Mouse (Mus musculus) embryo, embryonic 9.5 days (tissue): Measurements from ENCODE around the gene Zfp346.

Experiments used
- DNase-seq: peaks from one replicate; pipeline ENCODE4 v3.0.0-alpha.2; 2017; ENCODE audit errors: extremely low spot score

Zfp346 gene

GRCm38 (mm10) chr13:55152621-55153415 lies 47.7 kb downstream of the Zfp346 start, which contains the start of gene Fgfr4:
Gene Fgfr4, plus strand, starts transcription at chr13:55152640.
- peak; percentile 74 for DNase-seq

DNA sequence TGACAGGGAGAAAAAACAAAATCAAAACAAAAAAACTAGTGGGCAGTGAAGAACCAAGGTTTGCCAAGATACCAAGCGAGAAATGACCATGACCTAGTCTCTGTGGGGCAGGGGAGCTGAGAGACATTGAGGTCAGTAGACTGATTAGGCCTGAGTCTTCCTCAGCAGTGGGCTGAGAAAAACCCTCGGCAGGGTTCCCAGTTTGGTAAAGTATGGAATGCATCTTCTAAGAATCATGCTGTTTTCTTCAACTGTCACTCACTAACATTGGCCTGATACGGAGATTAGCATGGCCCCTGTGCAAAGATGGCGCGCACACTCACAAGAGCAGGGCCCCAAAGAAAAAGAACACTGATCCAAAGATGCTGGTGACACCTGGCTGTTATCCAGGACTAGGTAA lies 48.8 kb downstream of the Zfp346 start:
- no peak for DNase-seq

GRCm38 (mm10) chr13:55162365-55162764 lies 57.3 kb downstream of the Zfp346 start:
- DNase-seq = no peak

GRCm38 (mm10) chr13:55163553-55163952 lies 58.4 kb downstream of the Zfp346 start:
- no peak for DNase-seq

- DNase-seq = no peak
Measured at GRCm38 (mm10) chr13:55165831-55166339, 60.8 kb downstream of the Zfp346 start.

DNA sequence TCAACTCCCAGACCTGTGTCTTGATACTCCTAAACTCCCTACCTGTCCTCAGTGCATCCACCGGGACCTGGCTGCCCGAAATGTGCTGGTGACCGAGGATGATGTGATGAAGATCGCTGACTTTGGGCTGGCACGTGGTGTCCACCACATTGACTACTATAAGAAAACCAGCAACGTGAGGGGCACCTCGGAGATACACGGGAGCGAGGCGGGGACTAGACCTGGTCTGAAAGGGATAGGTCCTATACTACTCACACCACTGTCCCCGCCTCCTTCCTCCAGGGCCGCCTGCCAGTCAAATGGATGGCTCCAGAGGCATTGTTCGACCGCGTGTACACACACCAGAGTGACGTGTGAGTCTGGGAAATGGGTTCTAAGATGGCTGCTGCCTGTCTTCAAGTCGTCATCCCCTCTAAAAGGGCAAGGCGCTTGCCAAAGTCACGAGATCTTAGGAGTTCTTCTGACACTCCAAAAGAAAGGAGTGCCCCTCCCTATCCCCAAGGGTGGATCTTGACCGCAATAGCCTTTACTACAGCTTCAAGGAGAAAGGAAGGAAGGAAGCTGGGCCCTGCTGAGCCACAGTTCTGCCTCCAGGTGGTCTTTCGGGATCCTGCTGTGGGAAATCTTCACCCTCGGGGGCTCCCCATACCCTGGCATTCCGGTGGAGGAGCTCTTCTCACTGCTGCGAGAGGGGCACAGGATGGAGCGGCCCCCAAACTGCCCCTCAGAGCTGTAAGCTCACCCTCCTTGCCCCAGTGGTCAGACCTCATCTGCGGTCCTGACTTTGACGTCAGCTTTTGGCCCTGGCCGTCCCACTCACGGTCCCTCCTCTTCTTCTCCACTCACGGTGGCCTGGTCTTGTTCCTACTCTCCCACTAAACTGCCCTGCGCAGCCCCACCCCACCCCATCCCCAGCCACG lies 62.0 kb downstream of the Zfp346 start:
- no peak for DNase-seq

- no peak for DNase-seq
Measured at GRCm38 (mm10) chr13:55167798-55168197, 62.7 kb downstream of the Zfp346 start.

DNA sequence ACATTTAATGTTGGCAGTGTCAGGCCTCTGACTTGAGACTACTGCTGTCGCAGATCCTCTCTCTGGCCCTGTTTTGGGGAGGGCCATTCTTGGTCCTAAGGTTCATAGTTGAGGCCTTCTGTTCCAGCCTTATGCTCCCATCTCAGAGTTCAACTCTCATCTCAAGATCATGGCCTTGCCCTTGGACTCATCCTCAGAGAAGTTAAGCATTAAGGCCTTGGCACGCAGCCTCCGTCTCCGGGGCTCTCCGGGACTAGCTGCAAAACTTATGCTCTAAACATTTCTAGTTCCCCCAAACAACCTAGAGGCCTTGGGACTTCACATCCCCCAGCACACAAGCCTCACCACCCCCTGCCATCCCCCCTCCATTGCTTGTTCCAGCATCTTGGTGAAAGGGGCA lies 63.1 kb downstream of the Zfp346 start:
- DNase-seq = no peak

DNA sequence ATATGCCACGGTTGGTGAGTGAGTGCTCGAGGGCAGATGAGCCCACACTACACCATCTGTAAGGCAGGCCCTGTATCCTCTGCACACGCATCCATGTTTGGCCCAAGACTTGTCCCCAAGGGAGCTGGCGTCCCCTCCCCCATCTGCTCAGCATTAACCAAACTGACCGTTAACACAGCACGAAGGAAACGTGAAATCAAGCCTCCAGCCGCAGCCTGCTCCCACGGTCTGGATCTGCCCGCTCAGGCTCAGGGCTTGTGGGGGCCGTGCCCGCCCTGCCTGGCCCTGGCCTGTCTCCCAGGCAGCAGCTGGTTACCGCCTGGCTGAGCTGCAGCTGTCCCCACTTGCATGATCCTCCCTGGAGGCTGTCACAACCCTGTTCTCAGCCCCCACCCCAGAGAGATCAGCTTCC lies 63.9 kb downstream of the Zfp346 start:
- DNase-seq = no peak

GRCm38 (mm10) chr13:55171517-55172335 lies 66.6 kb downstream of the Zfp346 start:
- peak; percentile 48 for DNase-seq

DNA sequence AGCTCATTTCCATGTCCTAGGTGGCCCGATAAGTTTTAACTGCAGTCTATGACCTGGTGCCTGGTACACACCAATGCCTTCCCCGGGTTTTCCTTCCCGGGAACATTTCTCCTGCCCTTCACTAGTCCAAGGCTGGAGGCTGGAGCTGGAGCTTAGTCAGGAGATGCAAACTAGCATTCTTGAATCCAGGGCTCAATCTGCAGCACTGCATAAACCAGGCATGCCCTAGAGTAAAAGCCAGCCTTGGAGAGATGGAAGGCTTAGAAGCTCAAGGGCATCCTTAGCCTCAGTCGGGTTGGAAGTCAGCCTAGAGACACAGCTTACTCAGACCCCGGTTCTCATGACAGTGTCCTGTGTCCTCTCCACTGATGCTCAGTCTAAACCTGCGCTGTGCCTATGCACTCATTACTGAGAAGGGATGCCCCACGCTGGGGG lies 67.2 kb downstream of the Zfp346 start:
- no peak for DNase-seq

GRCm38 (mm10) chr13:55174347-55174746 lies 69.2 kb downstream of the Zfp346 start:
- no peak for DNase-seq

- no peak for DNase-seq
Measured at GRCm38 (mm10) chr13:55176265-55176664, 71.2 kb downstream of the Zfp346 start.

DNA sequence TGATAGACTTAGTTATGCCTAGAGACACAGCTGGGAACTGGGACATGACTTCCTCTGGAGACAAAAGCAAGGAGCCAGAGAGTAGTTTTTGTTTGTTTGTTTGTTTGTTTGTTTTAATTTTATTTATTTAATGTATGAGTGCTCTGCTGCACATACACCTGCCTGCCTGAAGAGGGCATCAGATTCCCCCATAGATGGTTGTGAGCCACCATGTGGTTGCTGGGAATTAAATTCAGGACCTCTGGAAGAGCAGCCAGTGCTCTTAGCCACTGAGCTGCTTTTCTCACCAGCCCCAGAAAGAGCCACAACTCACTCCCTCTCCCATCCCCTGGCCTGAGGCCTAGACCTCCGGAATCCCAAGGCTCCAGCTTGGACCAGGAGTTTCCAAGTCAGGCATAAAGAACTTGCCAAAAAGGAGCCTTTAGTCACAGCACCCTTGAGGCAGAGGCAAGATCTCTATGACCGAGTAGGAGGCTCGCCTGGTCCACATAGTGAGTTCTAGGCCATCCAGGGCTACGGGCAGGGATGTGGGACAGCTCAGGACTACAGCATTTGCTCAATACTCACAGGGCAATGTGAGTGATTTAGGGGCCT lies 72.9 kb downstream of the Zfp346 start:
- peak; percentile 31 for DNase-seq

DNA sequence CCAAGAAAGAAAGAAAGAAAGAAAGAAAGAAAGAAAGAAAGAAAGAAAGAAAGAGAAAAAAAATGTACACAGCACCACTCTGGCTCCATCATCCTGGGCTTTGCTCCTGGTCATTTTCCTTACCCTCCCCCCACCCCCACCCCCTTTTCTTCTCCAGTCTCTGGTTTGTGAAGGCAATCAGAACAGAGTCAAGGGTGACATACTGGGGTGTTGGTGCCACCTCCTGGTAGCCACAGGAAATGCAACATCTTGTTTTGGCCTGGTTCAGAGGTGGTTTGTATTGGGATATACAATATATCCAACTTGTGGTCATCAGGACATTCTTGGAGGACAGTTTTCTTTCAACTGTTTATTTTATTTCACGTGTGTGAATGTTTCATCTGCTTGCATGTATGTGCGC lies 73.4 kb downstream of the Zfp346 start:
- peak; percentile 81 for DNase-seq

DNA sequence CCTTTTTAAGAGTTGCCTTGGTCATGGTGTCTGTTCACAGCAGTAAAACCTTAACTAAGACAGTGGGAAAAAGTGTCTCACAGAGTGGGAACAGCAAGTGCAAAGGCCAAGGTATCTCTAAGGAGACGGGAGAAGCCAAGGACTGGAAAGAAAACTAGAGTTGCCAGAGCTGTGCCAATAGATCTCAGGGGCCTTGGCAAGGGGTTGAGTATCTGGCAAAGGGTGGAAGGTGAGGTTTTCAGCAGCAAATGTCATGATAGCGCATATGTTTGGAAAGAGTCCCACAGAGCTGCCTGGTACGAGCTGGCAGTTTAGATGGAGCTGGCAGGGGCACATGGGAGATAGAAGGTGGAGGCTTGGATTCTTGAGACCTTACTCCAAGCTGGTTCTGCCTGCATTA lies 74.5 kb downstream of the Zfp346 start:
- DNase-seq = no peak

DNA sequence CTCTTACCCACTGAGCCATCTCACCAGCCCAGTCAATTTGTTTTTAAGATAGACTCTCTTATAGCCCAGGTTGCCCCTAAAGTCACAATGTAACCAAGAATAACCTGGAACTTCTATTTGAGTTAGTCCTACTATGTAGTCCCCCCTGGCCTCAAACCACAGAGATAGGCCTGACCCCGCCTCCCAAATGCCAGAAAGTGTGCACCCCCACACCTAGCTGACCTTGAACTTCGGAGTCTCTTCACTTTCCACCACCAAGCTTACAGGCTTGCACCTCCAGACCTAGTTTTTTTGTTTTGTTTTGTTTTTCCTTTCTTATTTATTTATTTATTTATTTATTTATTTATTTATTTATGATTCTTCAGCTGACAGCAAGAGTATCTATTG lies 76.7 kb downstream of the Zfp346 start:
- DNase-seq = no peak

GRCm38 (mm10) chr13:55182173-55182894 lies 77.2 kb downstream of the Zfp346 start:
- DNase-seq = peak; percentile 85

GRCm38 (mm10) chr13:55183382-55183781 lies 78.3 kb downstream of the Zfp346 start:
- no peak for DNase-seq
